Comparison of ENCODE assay signal across 8 mouse cellular contexts in the genomic region with DNA sequence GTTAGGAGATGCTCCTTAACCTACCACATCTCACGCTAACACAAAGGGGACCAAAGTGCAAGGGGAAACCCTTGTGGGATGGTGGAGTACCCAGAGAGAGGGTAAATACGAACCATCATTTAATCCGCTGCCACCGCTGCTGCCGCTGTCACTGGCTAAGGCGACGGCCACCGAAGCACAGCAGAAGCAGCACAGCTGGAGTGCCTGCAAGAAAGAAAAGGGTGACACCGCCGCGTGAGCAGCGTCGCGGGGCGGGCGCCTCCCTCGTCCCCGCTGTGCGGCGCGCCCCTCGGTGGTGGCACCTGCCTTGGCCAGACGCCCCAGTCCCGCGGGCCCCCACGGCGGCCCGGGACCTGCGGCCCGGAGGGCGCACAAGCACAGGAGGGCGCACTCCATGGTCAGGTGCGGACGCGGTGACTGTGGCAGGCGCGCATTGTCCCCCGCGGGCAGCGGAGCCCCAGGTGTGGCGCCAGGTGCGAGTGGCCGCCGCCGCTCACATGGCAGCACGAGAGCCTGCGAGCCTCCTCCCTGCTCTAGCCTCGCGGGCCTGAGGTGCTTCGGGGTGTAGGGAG. TPM values are rescaled to one million over a fixed set of nuclear protein-coding genes. Genes with fewer than 3 reads are reported as not detected.
DNase-seq lines count a peak whose midpoint lies in the region; ATAC-seq lines count a peak whose summit lies in the region.

No protein-coding gene starts in this region.

- no peak for DNase-seq in frontal cortex, postnatal 10 days (ENCODE audit: low spot score in 2 of 2)
- peak; percentile 37 for DNase-seq in right cerebral cortex, postnatal 4 days
- DNase-seq in right cerebral cortex, postnatal 36 days (ENCODE audit: low spot score in 2 of 2) = no peak
- no peak for DNase-seq in left cerebral cortex, adult 8-10 months (ENCODE audit: low spot score in 2 of 2)
- DNase-seq in frontal cortex, postnatal 14 days (ENCODE audit: low spot score in 2 of 2) = no peak

- no peaks in the 10 kb centered on the region for H3K36me3 ChIP-seq in limb, embryonic 12.5 days
- no peaks in the 10 kb centered on the region for H3K36me3 ChIP-seq in stomach, embryonic 16.5 days (ENCODE audit: control insufficient read depth, insufficient read depth, low read length)

- under 1% methylated on average over 46 of the region's 50 CpGs for WGBS in limb, embryonic 12.5 days
- under 1% methylated on average over 50 of the region's 50 CpGs for WGBS in stomach, embryonic 16.5 days

- peak overlapping the region; percentile 47 for H3K9ac ChIP-seq in limb, embryonic 12.5 days (replicated peaks)
- H3K9ac ChIP-seq in stomach, embryonic 16.5 days (ENCODE audit: low read length) = peak overlapping the region; percentile 58

- H3K4me1 ChIP-seq in limb, embryonic 12.5 days (replicated peaks) = peaks cover 22% of the 10 kb centered on the region
- H3K4me1 ChIP-seq in stomach, embryonic 16.5 days (ENCODE audit: control insufficient read depth, insufficient read depth, low read length) = peaks cover 9% of the 10 kb centered on the region

- H3K27ac ChIP-seq in limb, embryonic 12.5 days = peak overlapping the region; percentile 29; the same call in 1 of the 2 replicates
- H3K27ac ChIP-seq in stomach, embryonic 16.5 days (ENCODE audit: low read length) = no peak overlapping the region

- H3K9me3 ChIP-seq in limb, embryonic 12.5 days = peaks cover 3% of the 10 kb centered on the region; the same call in 1 of the 2 replicates
- H3K9me3 ChIP-seq in stomach, embryonic 16.5 days (replicated peaks; ENCODE audit: control insufficient read depth, low read length) = peaks cover 6% of the 10 kb centered on the region; the same call in 1 of the 2 replicates

- H3K4me2 ChIP-seq in limb, embryonic 12.5 days = peak overlapping the region; percentile 96
- H3K4me2 ChIP-seq in stomach, embryonic 16.5 days (ENCODE audit: low read depth, low read length) = peak overlapping the region; percentile 82

- peaks cover 73% of the 10 kb centered on the region for H3K27me3 ChIP-seq in limb, embryonic 12.5 days
- peaks cover 38% of the 10 kb centered on the region for H3K27me3 ChIP-seq in stomach, embryonic 16.5 days (ENCODE audit: control insufficient read depth, insufficient read depth, low read length)

- H3K4me3 ChIP-seq in limb, embryonic 12.5 days (replicated peaks) = peak overlapping the region; percentile 49
- peak overlapping the region; percentile 51 for H3K4me3 ChIP-seq in stomach, embryonic 16.5 days (replicated peaks; ENCODE audit: low read length)

- ATAC-seq in frontal cortex, adult (ENCODE audit: low TSS enrichment) = 0 out of 2 replicates have a peak, but pooled peaks have one; percentile 13
- peak; percentile 60; the same call in 1 of the 2 replicates for ATAC-seq in limb, embryonic 12.5 days (ENCODE audit: insufficient number of reproducible peaks, insufficient read depth, low FRiP score, low TSS enrichment, low read depth)
- ATAC-seq in stomach, embryonic 16.5 days (ENCODE audit: insufficient read depth, low FRiP score) = no peak; the same call in none of the 2 replicates

RNA-seq across cellular contexts. Expression of gene Adamts18, which starts 0.4 kb away (rescaled TPM):
- 5.6 and 6.3 TPM in 2 replicates for polyA plus RNA-seq in limb, embryonic 12.5 days (2016; fragmentation: Nextera tagmentation; extraction: Ambion mirVana)
- 0.96 and 1.6 TPM in 2 replicates for polyA plus RNA-seq in stomach, embryonic 16.5 days (2015; fragmentation: Nextera tagmentation; extraction: Ambion mirVana)
- 1 to 10 TPM; 2.0 to 2.5 (median 2.3) TPM for total RNA-seq in left cerebral cortex, adult 8-10 months (2022)
